10 mouse cellular contexts compared by ENCODE assay signal in genomic region chr13:60508054-60508453, GRCm38 (mm10).
DNase-seq lines count a peak whose midpoint lies in the region; ATAC-seq and TF ChIP-seq lines count a peak whose summit lies in the region.
"Had no signal": no experiment of that assay in that cellular context is flagged by ENCODE, and none has a peak within 500 bp of the region (broad histone marks: within the 10 kb centered on the region; RNA-seq: fewer than 3 reads in every experiment).

No protein-coding gene starts in this region.

- H3K79me2 ChIP-seq in myocyte (ENCODE audit: control insufficient read depth, insufficient read depth): no peaks in the 10 kb centered on the region

- no peak overlapping the region for H3ac ChIP-seq in myocyte (ENCODE audit: control insufficient read depth, insufficient read length)

- no peaks in the 10 kb centered on the region for H3K36me3 ChIP-seq in myocyte (ENCODE audit: control insufficient read depth, insufficient read depth)
- H3K36me3 ChIP-seq in forebrain, embryonic 13.5 days (ENCODE audit: poor library complexity, severe bottlenecking): no peaks in the 10 kb centered on the region

- no peak for ATAC-seq in forebrain, embryonic 13.5 days
- ATAC-seq: inflammation-experienced regulatory T-cells, adult 6 months had no signal

- H3K9ac ChIP-seq in forebrain, embryonic 13.5 days: no peak overlapping the region

- no peak for TF ChIP-seq CTCF in embryonic fibroblast, embryonic 13.5 days (IDR thresholded peaks at IDR 0.05; ENCODE audit: borderline replicate concordance, insufficient read depth, low read length)

- no peak overlapping the region for H3K4me3 ChIP-seq in embryonic fibroblast, embryonic 13.5 days (ENCODE audit: insufficient read depth, low read length)
- no peak overlapping the region for H3K4me3 ChIP-seq in myocyte
- no peak overlapping the region for H3K4me3 ChIP-seq in forebrain, embryonic 13.5 days

- H3K27me3 ChIP-seq in myocyte (ENCODE audit: control insufficient read depth, insufficient read depth, insufficient read length): peaks cover 13% of the 10 kb centered on the region
- no peaks in the 10 kb centered on the region for H3K27me3 ChIP-seq in forebrain, embryonic 13.5 days

- H3K4me1 ChIP-seq in embryonic fibroblast, embryonic 13.5 days (ENCODE audit: control insufficient read depth, insufficient read depth, low read length): no peaks in the 10 kb centered on the region
- H3K4me1 ChIP-seq in forebrain, embryonic 13.5 days: no peaks in the 10 kb centered on the region

- H3K4me2 ChIP-seq in myocyte (ENCODE audit: low read depth): peak overlapping the region; percentile 68
- no peak overlapping the region for H3K4me2 ChIP-seq in forebrain, embryonic 13.5 days

- H3K9me3 ChIP-seq in forebrain, embryonic 13.5 days (replicated peaks): no peaks in the 10 kb centered on the region

- 85% methylated on average over 4 of the region's 4 CpGs for WGBS in forebrain, embryonic 13.5 days

- TF ChIP-seq POLR2A in embryonic fibroblast, embryonic 13.5 days (IDR thresholded peaks at IDR 0.05; ENCODE audit: low read depth, low read length): no peak
- no peak for TF ChIP-seq POLR2A in myocyte (IDR thresholded peaks at IDR 0.05; ENCODE audit: insufficient read length, low read depth)

- DNase-seq in ovary, adult 18-20 months (ENCODE audit: low spot score): peak; percentile 42
- DNase-seq in ovary, postnatal 36 days (ENCODE audit: low spot score): no peak
- peak; percentile 68 to 78 for DNase-seq in kidney, postnatal 4 days
- no peak for DNase-seq in spleen, postnatal 4 days (ENCODE audit: low spot score in 2 of 2)
- DNase-seq: cerebellum, postnatal 25 days; midbrain, embryonic 14.5 days had no signal

- peak overlapping the region; percentile 67 for H3K27ac ChIP-seq in embryonic fibroblast, embryonic 13.5 days (ENCODE audit: insufficient read depth, low read length)
- no peak overlapping the region for H3K27ac ChIP-seq in forebrain, embryonic 13.5 days

TF ChIP-seq in myocyte, 11 proteins besides CTCF, POLR2A, EP300 and RAD21:
- TF ChIP-seq E2F4 (IDR thresholded peaks at IDR 0.05; ENCODE audit: insufficient read depth) (no peak), CEBPB (IDR thresholded peaks at IDR 0.05; ENCODE audit: insufficient read depth, poor library complexity, severe bottlenecking) (peak; percentile 64)

Comparison
In these comparisons a context has a peak if more than half of its experiments do, and no peak if none do; other contexts are left out.
1. DNase-seq: peak in ovary, adult 18-20 months (single experiment) and kidney, postnatal 4 days (2 of 2); none in ovary, postnatal 36 days (single experiment) and spleen, postnatal 4 days (0 of 2).